Mouse (Mus musculus): ENCODE measurements around the gene Lsm4.

Lsm4 gene

DNA sequence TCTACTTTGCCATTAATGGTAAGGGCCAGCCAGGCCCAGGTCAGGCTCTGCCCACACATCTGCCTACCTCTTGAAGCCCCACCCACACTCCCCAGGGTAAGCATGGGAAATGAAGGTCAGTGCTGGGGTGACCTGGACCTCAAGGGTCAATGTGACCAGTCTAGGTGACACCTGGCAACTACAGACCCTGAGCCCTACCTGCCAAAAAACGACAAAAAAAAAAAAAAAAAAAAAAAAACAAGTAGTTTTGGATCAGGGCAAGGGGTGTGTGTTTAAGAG is 24.9 kb upstream of the Lsm4 start:
- intact Hi-C loops (cut with DNase I): no loop called here

DNA sequence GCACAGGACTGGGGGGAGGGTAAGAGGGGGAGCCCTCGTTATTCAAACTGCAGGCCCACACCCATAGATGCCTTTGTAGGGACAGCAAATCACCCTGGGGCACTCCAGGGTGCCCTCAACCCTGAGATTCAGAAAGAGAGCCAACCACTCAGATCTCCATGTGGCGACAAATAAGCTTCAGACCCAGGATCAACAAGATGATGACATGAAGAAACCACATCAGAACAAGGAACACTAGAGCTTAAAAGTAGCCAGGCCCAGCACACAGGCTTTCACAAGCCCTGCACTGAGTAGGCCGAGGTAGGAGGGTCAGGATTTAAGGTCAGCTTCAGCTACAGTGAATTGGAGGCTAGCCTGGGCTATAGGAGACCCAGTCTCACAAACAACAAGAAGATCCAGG is 24.1 kb upstream of the Lsm4 start:
- intact Hi-C loops (cut with DNase I): no loop called here

GRCm38 (mm10) chr8:70649324-70649723 is 23.7 kb upstream of the Lsm4 start:
- intact Hi-C loops (cut with DNase I): no loop called here

DNA sequence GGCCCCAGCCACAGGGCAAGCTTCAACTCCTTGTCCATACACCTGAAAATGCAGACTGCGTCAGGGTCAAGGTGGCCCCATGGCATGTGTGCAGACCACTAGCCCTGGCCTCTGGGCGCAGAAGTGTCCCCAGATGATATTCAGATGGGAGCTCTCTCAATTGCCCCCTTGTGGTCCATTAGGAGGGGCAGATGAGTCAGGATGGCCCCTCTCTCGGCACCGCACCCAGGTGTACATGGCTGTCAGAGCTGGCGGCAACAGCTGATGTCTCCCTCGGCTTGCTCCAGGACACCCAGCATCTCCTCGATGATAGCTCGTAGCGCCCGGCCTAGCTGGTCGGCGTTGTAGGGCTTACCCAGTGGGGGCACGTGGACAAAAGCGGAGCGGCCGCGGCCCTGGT is 22.7 kb upstream of the Lsm4 start:
- intact Hi-C loops (cut with DNase I): loop anchor here (5.0 to 10.0 kb wide), 2 partner anchors 33 to 54 kb away; partner anchors contain the start of genes Iqcn and Lrrc25

- intact Hi-C loops (cut with DNase I): loop anchor here (2.0 to 10.0 kb wide), 3 partner anchors 22 to 52 kb away; partner anchors contain the start of genes Iqcn and Lrrc25
Measured at GRCm38 (mm10) chr8:70653226-70653625, 19.8 kb upstream of the Lsm4 start.

DNA sequence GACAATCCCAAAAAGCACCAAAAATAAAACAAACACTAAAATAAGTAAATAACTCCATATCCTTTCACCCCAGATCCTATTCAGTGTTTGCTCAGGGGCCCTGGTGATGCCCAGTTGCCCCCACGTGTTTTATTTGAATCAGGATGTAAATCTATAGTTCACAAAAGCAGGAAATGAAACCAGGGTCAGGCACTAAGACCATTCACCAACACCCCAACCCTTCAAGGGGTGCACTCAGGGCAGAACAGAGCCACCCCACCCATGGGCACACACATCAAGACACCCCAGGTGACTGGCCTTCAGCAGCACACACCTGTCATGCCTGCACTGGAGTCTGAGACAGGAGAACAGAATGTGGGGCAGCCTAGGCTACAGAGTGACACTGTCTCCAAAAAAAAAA is 18.9 kb upstream of the Lsm4 start:
- intact Hi-C loops (cut with DNase I): loop anchor here (5.0 to 10.0 kb wide), 2 partner anchors 37 to 51 kb away; partner anchors contain the start of genes Iqcn and Lrrc25

GRCm38 (mm10) chr8:70655469-70655868 is 17.6 kb upstream of the Lsm4 start:
- intact Hi-C loops (cut with DNase I): loop anchor here (10.0 kb wide), 1 partner anchor 49 kb away; the partner anchor contains the start of gene Iqcn

- intact Hi-C loops (cut with DNase I): loop anchor here (10.0 kb wide), 1 partner anchor 49 kb away; the partner anchor contains the start of gene Iqcn
Measured at GRCm38 (mm10) chr8:70656193-70656790, 16.8 kb upstream of the Lsm4 start.

DNA sequence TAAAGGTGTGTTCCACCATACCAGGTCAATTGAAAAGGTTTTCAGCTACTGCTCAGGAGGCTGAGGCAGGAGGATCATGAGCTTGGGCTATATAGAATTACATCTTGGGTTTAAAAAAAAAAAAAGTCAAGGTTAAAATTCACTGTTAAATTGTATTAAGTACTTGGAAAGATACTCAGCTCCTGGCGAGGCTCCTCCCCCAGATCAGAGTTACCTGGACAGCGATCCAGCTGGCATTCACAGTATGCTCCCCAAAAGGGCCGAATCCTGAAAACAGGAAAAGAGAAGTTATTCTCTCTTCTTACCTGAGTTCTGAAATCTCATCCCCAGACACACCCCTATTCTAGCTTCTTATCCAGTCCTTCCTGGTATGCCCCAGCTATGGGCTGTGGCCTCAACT is 15.8 kb upstream of the Lsm4 start:
- intact Hi-C loops (cut with DNase I): loop anchor here (10.0 kb wide), 1 partner anchor 48 kb away; the partner anchor contains the start of gene Iqcn

GRCm38 (mm10) chr8:70657739-70658138 is 15.3 kb upstream of the Lsm4 start:
- intact Hi-C loops (cut with DNase I): loop anchor here (10.0 kb wide), 1 partner anchor 47 kb away; the partner anchor contains the start of gene Iqcn

DNA sequence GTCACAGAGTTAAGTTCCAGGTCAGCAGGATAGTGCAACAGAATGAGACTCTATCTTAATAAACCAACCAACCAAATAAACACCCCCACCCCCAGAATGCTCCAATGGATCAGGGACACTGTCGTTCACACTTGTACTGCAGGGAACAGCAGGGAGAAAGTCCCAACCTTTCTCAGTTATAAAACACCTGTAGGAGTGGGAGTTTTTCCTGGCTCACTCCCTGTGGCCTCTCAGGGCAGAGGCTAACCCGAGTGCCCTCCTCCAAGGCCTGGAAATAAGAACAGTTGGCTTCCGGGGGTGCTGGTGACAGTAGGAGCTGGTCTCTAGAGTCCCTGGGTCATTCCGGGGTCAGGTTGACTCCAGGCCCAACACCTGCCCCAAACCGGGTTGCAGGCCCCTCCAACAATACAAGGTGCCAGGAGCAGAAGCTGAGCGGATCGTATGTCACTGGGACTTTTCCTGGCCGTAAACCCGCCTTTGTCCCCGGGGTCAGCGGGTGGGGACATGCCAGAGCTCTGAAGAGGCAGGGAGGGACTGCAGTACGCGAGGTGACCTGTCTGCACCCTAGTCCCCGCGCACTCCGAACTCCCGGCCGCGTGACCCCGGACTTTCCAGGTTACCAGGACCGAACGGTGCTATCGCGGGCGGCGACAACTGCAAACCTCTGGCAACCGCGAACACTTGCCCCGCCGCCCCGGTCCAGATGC is 14.0 kb upstream of the Lsm4 start:
- intact Hi-C loops (cut with DNase I): loop anchor here (10.0 kb wide), 1 partner anchor 46 kb away; the partner anchor contains the start of gene Iqcn

DNA sequence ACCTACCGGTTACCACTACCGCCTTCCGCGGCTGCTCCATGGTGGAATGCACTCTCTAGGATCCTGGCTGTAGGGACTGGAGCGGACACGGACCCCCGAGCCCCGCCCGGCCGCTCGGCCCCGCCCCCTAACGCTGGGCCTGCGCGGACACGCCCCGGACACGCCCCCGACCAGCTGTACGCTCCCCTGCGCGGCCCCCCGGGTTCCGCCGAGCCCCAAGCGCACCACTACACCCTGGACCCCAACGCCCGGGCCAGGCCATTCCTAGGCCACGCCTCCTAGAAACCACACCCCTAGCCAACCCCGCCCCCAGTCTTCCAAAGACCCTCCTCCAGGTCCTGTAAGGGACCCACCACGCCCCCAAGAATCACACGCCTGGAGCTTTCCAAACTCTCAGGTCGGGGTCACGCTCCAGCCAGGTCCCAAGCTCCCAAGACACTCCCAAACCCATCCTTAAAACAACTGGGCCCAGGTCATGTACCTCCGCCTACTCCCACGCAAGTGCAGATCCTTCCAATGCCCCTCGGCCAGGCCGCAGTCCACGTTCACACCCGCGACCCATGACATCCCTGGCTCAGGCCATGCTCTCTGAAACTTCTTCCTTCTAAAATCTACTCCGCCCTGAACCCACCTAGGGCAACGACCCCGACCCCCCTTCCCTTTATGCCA is 13.3 kb upstream of the Lsm4 start:
- intact Hi-C loops (cut with DNase I): loop anchor here (10.0 kb wide), 1 partner anchor 45 kb away; the partner anchor contains the start of gene Iqcn

- intact Hi-C loops (cut with DNase I): no loop called here
Measured at GRCm38 (mm10) chr8:70660273-70660725, 12.7 kb upstream of the Lsm4 start, which contains the start of gene Pgpep1. Pgpep1 (minus strand) TSS chr8:70660388.

- intact Hi-C loops (cut with DNase I): no loop called here
Measured at GRCm38 (mm10) chr8:70663691-70664090, 9.4 kb upstream of the Lsm4 start.

DNA sequence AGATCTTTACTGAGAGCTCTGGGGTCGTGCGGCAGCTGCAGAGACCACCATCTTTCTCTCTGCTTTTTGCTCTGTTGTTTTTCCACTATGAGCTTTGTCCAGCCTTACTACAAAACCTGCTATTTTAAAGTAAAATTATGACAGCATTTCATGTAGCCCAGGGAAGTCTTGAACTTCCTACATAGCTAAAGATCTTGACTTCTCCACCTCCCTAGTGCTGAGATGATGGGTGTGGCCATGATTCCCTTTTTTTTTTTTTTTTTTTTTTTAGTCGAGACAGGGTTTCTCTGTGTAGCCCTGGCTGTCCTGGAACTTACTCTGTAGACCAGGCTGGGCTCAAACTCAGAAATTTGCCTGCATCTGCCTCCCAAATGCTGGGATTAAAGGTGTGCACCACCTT is 8.4 kb upstream of the Lsm4 start:
- intact Hi-C loops (cut with DNase I): no loop called here

GRCm38 (mm10) chr8:70665599-70665998 is 7.4 kb upstream of the Lsm4 start:
- intact Hi-C loops (cut with DNase I): no loop called here

- intact Hi-C loops (cut with DNase I): no loop called here
Measured at GRCm38 (mm10) chr8:70667071-70667470, 6.0 kb upstream of the Lsm4 start.

GRCm38 (mm10) chr8:70671615-70672324 is 1.3 kb upstream of the Lsm4 start:
- intact Hi-C loops (cut with DNase I): loop anchor here (1.0 kb wide), 1 partner anchor 30 kb away; no protein-coding TSS in a partner anchor

DNA sequence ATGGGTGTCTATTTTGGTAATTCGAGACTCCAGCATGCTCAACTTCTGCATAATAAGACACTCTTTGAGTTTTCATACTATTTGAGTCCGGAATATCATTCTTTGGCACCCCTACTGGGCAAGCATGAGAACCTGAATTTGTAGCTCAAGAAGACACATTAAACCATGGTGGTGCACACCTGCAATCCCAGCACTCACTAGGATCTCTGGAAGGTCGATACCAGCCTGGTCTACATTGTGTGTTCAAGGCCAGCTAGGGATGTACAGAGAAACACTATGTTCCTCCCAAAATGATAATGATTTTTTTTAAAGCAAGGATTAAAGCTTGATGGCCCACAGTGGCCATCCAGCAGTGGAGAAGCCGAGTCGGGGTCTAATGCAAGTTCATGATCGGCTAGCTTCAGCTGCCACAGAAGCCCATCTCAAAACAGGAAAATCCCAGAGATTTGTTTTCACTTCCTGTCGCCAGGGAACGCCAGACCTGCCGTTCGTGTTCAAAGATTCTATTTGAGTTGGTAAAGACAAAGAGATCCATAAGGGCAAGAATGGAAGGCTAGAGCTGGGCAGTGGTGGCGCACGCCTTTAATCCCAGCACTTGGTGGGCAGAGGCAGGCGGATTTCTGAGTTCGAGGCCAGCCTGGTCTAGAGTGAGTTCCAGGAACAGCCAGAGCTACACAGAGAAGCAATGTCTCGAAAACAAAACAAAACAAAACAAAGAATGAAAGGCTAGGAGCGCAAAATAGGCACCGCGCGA is 546 bp upstream of the Lsm4 start:
- intact Hi-C loops (cut with DNase I): loop anchor here (1.0 kb wide), 1 partner anchor 29 kb away; no protein-coding TSS in a partner anchor

GRCm38 (mm10) chr8:70674109-70674508 is 1.1 kb downstream of the Lsm4 start:
- intact Hi-C loops (cut with DNase I): no loop called here
